ENCODE assay signal across 27 mouse cellular contexts in genomic region chr3:79914012-79914411, GRCm38 (mm10). TPM values are rescaled to one million over a fixed set of nuclear protein-coding genes. Genes with fewer than 3 reads are reported as not detected.
A peak's percentile ranks its signal among the peaks of the same experiment; 100 is the strongest.
DNase-seq lines count a peak whose midpoint lies in the region; ATAC-seq and TF ChIP-seq lines count a peak whose summit lies in the region.
"Had no signal": no experiment of that assay in that cellular context is flagged by ENCODE, and none has a peak within 500 bp of the region (broad histone marks: within the 10 kb centered on the region; RNA-seq: fewer than 3 reads in every experiment).

No protein-coding gene starts in this region.

- DNase-seq in heart, embryonic 10.5 days (ENCODE audit: low spot score) = no peak
- no peak for DNase-seq in heart, postnatal 36 days
- peak; percentile 6 for DNase-seq in midbrain, embryonic 11.5 days (ENCODE audit: low spot score, missing footprints)
- DNase-seq in midbrain, embryonic 10.5 days (ENCODE audit: low spot score) = no peak
- DNase-seq in urinary bladder, postnatal 14 days (ENCODE audit: low spot score) = no peak
- DNase-seq in retina, postnatal 1 day = no peak
- DNase-seq: adrenal gland, postnatal 10 days; adrenal gland, postnatal 36 days; cerebellum, adult 18-20 months; cerebellum, adult 9-10 months; cerebellum, postnatal 14 days; gastrocnemius, postnatal 10 days; gastrocnemius, postnatal 36 days; heart, adult 2 months; heart, postnatal 10 days had no signal

- H3K27ac ChIP-seq in heart, embryonic 10.5 days = 0 out of 2 replicates have a peak overlapping the region, but pooled peaks have one; percentile 10
- no peak overlapping the region for H3K27ac ChIP-seq in midbrain, embryonic 11.5 days (ENCODE audit: low read depth, low read length)
- no peak overlapping the region for H3K27ac ChIP-seq in midbrain, embryonic 10.5 days (replicated peaks)
- no peak overlapping the region for H3K27ac ChIP-seq in intestine, postnatal 0 days (ENCODE audit: low read depth, low read length)
- H3K27ac ChIP-seq: embryonic facial prominence, embryonic 12.5 days; embryonic facial prominence, embryonic 15.5 days; forebrain, embryonic 12.5 days; forebrain, embryonic 15.5 days; heart, embryonic 15.5 days; hindbrain, embryonic 12.5 days; hindbrain, embryonic 15.5 days had no signal

- H3K4me2 ChIP-seq in midbrain, embryonic 11.5 days = no peak overlapping the region
- H3K4me2 ChIP-seq in intestine, postnatal 0 days (replicated peaks; ENCODE audit: low read depth) = no peak overlapping the region
- H3K4me2 ChIP-seq: embryonic facial prominence, embryonic 12.5 days; embryonic facial prominence, embryonic 15.5 days; forebrain, embryonic 12.5 days; forebrain, embryonic 15.5 days; heart, embryonic 11.5 days; heart, embryonic 15.5 days; hindbrain, embryonic 12.5 days; hindbrain, embryonic 15.5 days had no signal

- WGBS in heart, embryonic 10.5 days = 34% methylated on average over 5 of the region's 5 CpGs
- 93% methylated on average over 5 of the region's 5 CpGs for WGBS in midbrain, embryonic 11.5 days
- 91% methylated on average over 5 of the region's 5 CpGs for WGBS in midbrain, embryonic 10.5 days
- WGBS in intestine, postnatal 0 days = 32% methylated on average over 5 of the region's 5 CpGs

- peaks cover 13% of the 10 kb centered on the region; the same call in 1 of the 2 replicates for H3K4me1 ChIP-seq in heart, embryonic 10.5 days
- no peaks in the 10 kb centered on the region for H3K4me1 ChIP-seq in midbrain, embryonic 11.5 days (ENCODE audit: control insufficient read depth, insufficient read depth, low read length)
- no peaks in the 10 kb centered on the region for H3K4me1 ChIP-seq in midbrain, embryonic 10.5 days
- 0 out of 2 replicates have a peak, but pooled peaks cover 2% of the 10 kb centered on the region for H3K4me1 ChIP-seq in intestine, postnatal 0 days (replicated peaks; ENCODE audit: control insufficient read depth, insufficient read depth, low read length)
- H3K4me1 ChIP-seq: embryonic facial prominence, embryonic 12.5 days; embryonic facial prominence, embryonic 15.5 days; forebrain, embryonic 12.5 days; forebrain, embryonic 15.5 days; hindbrain, embryonic 12.5 days; hindbrain, embryonic 15.5 days had no signal

- no peak for TF ChIP-seq CTCF in intestine, postnatal 0 days (IDR thresholded peaks at IDR 0.05; ENCODE audit: low read depth)

- no peaks in the 10 kb centered on the region for H3K9me3 ChIP-seq in heart, embryonic 10.5 days
- no peaks in the 10 kb centered on the region for H3K9me3 ChIP-seq in midbrain, embryonic 11.5 days (ENCODE audit: control insufficient read depth, low read length)
- no peaks in the 10 kb centered on the region for H3K9me3 ChIP-seq in midbrain, embryonic 10.5 days (replicated peaks)
- no peaks in the 10 kb centered on the region for H3K9me3 ChIP-seq in intestine, postnatal 0 days (ENCODE audit: control insufficient read depth)
- H3K9me3 ChIP-seq: embryonic facial prominence, embryonic 12.5 days; embryonic facial prominence, embryonic 15.5 days; forebrain, embryonic 12.5 days; forebrain, embryonic 15.5 days; heart, embryonic 15.5 days; hindbrain, embryonic 12.5 days; hindbrain, embryonic 15.5 days had no signal

- no peaks in the 10 kb centered on the region for H3K27me3 ChIP-seq in heart, embryonic 10.5 days (ENCODE audit: insufficient read depth, poor library complexity, severe bottlenecking)
- no peaks in the 10 kb centered on the region for H3K27me3 ChIP-seq in midbrain, embryonic 11.5 days (ENCODE audit: control insufficient read depth, insufficient read depth, low read length)
- H3K27me3 ChIP-seq in midbrain, embryonic 10.5 days (ENCODE audit: low read depth, poor library complexity, severe bottlenecking) = no peaks in the 10 kb centered on the region
- no peaks in the 10 kb centered on the region for H3K27me3 ChIP-seq in intestine, postnatal 0 days (replicated peaks; ENCODE audit: control insufficient read depth, insufficient read depth, low read length)
- H3K27me3 ChIP-seq: embryonic facial prominence, embryonic 12.5 days; embryonic facial prominence, embryonic 15.5 days; forebrain, embryonic 12.5 days; forebrain, embryonic 15.5 days; heart, embryonic 15.5 days; hindbrain, embryonic 12.5 days; hindbrain, embryonic 15.5 days; Patski had no signal

- H3K9ac ChIP-seq in midbrain, embryonic 11.5 days (ENCODE audit: low read length) = no peak overlapping the region
- no peak overlapping the region for H3K9ac ChIP-seq in intestine, postnatal 0 days (ENCODE audit: low read depth, low read length)
- H3K9ac ChIP-seq: embryonic facial prominence, embryonic 12.5 days; embryonic facial prominence, embryonic 15.5 days; forebrain, embryonic 12.5 days; forebrain, embryonic 15.5 days; heart, embryonic 15.5 days; hindbrain, embryonic 12.5 days; hindbrain, embryonic 15.5 days had no signal

- no peak overlapping the region for H3K4me3 ChIP-seq in heart, embryonic 10.5 days
- no peak overlapping the region for H3K4me3 ChIP-seq in midbrain, embryonic 11.5 days (ENCODE audit: low read depth, low read length)
- no peak overlapping the region for H3K4me3 ChIP-seq in midbrain, embryonic 10.5 days
- H3K4me3 ChIP-seq in intestine, postnatal 0 days (ENCODE audit: low read depth, low read length) = no peak overlapping the region
- H3K4me3 ChIP-seq: embryonic facial prominence, embryonic 12.5 days; embryonic facial prominence, embryonic 15.5 days; erythroblast, embryonic 14.5 days; forebrain, embryonic 12.5 days; forebrain, embryonic 15.5 days; heart, adult 2 months; heart, embryonic 15.5 days; hindbrain, embryonic 12.5 days; hindbrain, embryonic 15.5 days had no signal

- intact Hi-C loops in heart, postnatal 36 days (cut with DNase I) = loop anchor here (2.0 kb wide), 1 partner anchor 27 kb away; no protein-coding TSS in a partner anchor

- peaks cover 26% of the 10 kb centered on the region; the same call in 1 of the 2 replicates for H3K36me3 ChIP-seq in heart, embryonic 10.5 days
- H3K36me3 ChIP-seq in midbrain, embryonic 11.5 days (ENCODE audit: control insufficient read depth, insufficient read depth, low read length) = no peaks in the 10 kb centered on the region
- no peaks in the 10 kb centered on the region for H3K36me3 ChIP-seq in midbrain, embryonic 10.5 days
- no peaks in the 10 kb centered on the region; the same call in 1 of the 2 replicates for H3K36me3 ChIP-seq in intestine, postnatal 0 days (ENCODE audit: control insufficient read depth, insufficient read depth)
- H3K36me3 ChIP-seq: embryonic facial prominence, embryonic 12.5 days; embryonic facial prominence, embryonic 15.5 days; forebrain, embryonic 12.5 days; forebrain, embryonic 15.5 days; hindbrain, embryonic 12.5 days; hindbrain, embryonic 15.5 days had no signal

- ATAC-seq in midbrain, embryonic 11.5 days (ENCODE audit: low FRiP score) = no peak
- ATAC-seq in intestine, postnatal 0 days = peak; percentile 93
- ATAC-seq in megakaryocyte-erythroid progenitor cell, adult 5-6 weeks (replicated peaks; ENCODE audit: low FRiP score, low TSS enrichment, poor library complexity, severe bottlenecking) = no peak
- ATAC-seq: forebrain, embryonic 15.5 days; Patski had no signal

RNA-seq across cellular contexts. Expression of gene Fam198b, which starts 29.7 kb away (rescaled TPM):
- 30.6 and 44.7 TPM in 2 replicates for polyA plus RNA-seq in heart, embryonic 10.5 days (2016; fragmentation: Nextera tagmentation; extraction: Ambion mirVana)
- 10 to 100 TPM; 18.5 to 19.7 TPM for total RNA-seq in heart, postnatal 36 days (2021)
- polyA plus RNA-seq in midbrain, embryonic 11.5 days (2014; fragmentation: Nextera tagmentation; extraction: Ambion mirVana) = 0.73 and 0.77 TPM in 2 replicates
- 2.0 and 2.7 TPM in 2 replicates for polyA plus RNA-seq in midbrain, embryonic 10.5 days (2016; fragmentation: Nextera tagmentation; extraction: Ambion mirVana)
- polyA plus RNA-seq in intestine, postnatal 0 days (2015; fragmentation: Nextera tagmentation; extraction: Ambion mirVana) = 17.2 and 23.4 TPM in 2 replicates
- total RNA-seq in megakaryocyte-erythroid progenitor cell, adult 5-6 weeks (2014; fragmentation: Nextera tagmentation) = not detected in 2 replicates
- total RNA-seq in megakaryocyte-erythroid progenitor cell, adult 5-6 weeks (2017) = 0.23 TPM in 1 of 2 replicates, not detected in the other
